Comparison of ENCODE assay signal across 23 mouse cellular contexts in genomic region chr1:153775174-153775573, GRCm38 (mm10). TPM values are rescaled to one million over a fixed set of nuclear protein-coding genes. Genes with fewer than 3 reads are reported as not detected.
A peak's percentile ranks its signal among the peaks of the same experiment; 100 is the strongest.
DNase-seq lines count a peak whose midpoint lies in the region; ATAC-seq and TF ChIP-seq lines count a peak whose summit lies in the region.
"Had no signal": no experiment of that assay in that cellular context is flagged by ENCODE, and none has a peak within 500 bp of the region (broad histone marks: within the 10 kb centered on the region; RNA-seq: fewer than 3 reads in every experiment).

No protein-coding gene starts in this region.

- H3K27ac ChIP-seq in intestine, embryonic 15.5 days, result no peak overlapping the region
- H3K27ac ChIP-seq in intestine, postnatal 0 days (ENCODE audit: low read depth, low read length), result no peak overlapping the region
- H3K27ac ChIP-seq in thymus, adult 2 months (ENCODE audit: control insufficient read depth, insufficient read depth, low read length), result no peak overlapping the region
- H3K27ac ChIP-seq: embryonic facial prominence, embryonic 12.5 days; forebrain, embryonic 13.5 days had no signal

- TF ChIP-seq POLR2A in thymus, adult 2 months (IDR thresholded peaks at IDR 0.05; ENCODE audit: control insufficient read depth, extremely low read depth, insufficient read depth, low read length, poor library complexity), result no peak

- DNase-seq in 3T3-L1 (ENCODE audit: low read depth, low spot score) (peak; percentile 16), NIH3T3 (ENCODE audit: low read depth) (peak; percentile 11)
- no peak for DNase-seq in cerebellum, postnatal 25 days
- DNase-seq in thymus, adult 2 months, result no peak
- DNase-seq: adrenal gland, adult 2 months; adrenal gland, postnatal 10 days; adrenal gland, postnatal 25 days; B cell, adult 2 months; cerebellum, adult 11 months; cerebellum, adult 18-20 months; cerebellum, adult 8-10 months; cerebellum, adult 9-11 months; cerebellum, postnatal 14 days; forebrain, postnatal 0 days had no signal

- no peaks in the 10 kb centered on the region for H3K36me3 ChIP-seq in intestine, embryonic 15.5 days
- H3K36me3 ChIP-seq in intestine, postnatal 0 days (ENCODE audit: control insufficient read depth, insufficient read depth), result no peaks in the 10 kb centered on the region; the same call in 1 of the 2 replicates
- no peaks in the 10 kb centered on the region for H3K36me3 ChIP-seq in thymus, adult 2 months (ENCODE audit: control insufficient read depth, insufficient read depth, low read length)
- H3K36me3 ChIP-seq: embryonic facial prominence, embryonic 12.5 days; forebrain, embryonic 15.5 days; G1E had no signal

- H3K4me2 ChIP-seq in intestine, embryonic 15.5 days (replicated peaks), result no peak overlapping the region
- no peak overlapping the region; the same call in 1 of the 2 replicates for H3K4me2 ChIP-seq in intestine, postnatal 0 days (replicated peaks; ENCODE audit: low read depth)
- H3K4me2 ChIP-seq: embryonic facial prominence, embryonic 12.5 days; forebrain, embryonic 13.5 days; forebrain, embryonic 15.5 days had no signal

- peak; percentile 54 for ATAC-seq in intestine, embryonic 15.5 days
- 0 out of 2 replicates have a peak, but pooled peaks have one; percentile 13 for ATAC-seq in intestine, postnatal 0 days
- no peak for ATAC-seq in monocyte, adult 5-6 weeks (replicated peaks; ENCODE audit: insufficient number of reproducible peaks, low FRiP score, low TSS enrichment, poor library complexity, severe bottlenecking)
- ATAC-seq: CD4-positive, CD25-positive, alpha-beta regulatory T cell, adult 4 months; forebrain, embryonic 13.5 days; forebrain, embryonic 15.5 days; forebrain, postnatal 0 days had no signal

- H3K9ac ChIP-seq in intestine, embryonic 15.5 days, result no peak overlapping the region
- H3K9ac ChIP-seq in intestine, postnatal 0 days (ENCODE audit: low read depth, low read length), result no peak overlapping the region
- H3K9ac ChIP-seq: embryonic facial prominence, embryonic 12.5 days; forebrain, embryonic 13.5 days; forebrain, embryonic 15.5 days; forebrain, postnatal 0 days had no signal

- H3K4me1 ChIP-seq in intestine, embryonic 15.5 days (replicated peaks), result peaks cover 11% of the 10 kb centered on the region
- 0 out of 2 replicates have a peak, but pooled peaks cover 4% of the 10 kb centered on the region for H3K4me1 ChIP-seq in intestine, postnatal 0 days (replicated peaks; ENCODE audit: control insufficient read depth, insufficient read depth, low read length)
- H3K4me1 ChIP-seq in thymus, adult 2 months (replicated peaks; ENCODE audit: control insufficient read depth, insufficient read depth, low read length), result no peaks in the 10 kb centered on the region
- H3K4me1 ChIP-seq: embryonic facial prominence, embryonic 12.5 days; forebrain, embryonic 13.5 days; forebrain, embryonic 15.5 days had no signal

- no peaks in the 10 kb centered on the region for H3K9me3 ChIP-seq in intestine, embryonic 15.5 days
- H3K9me3 ChIP-seq in intestine, postnatal 0 days (ENCODE audit: control insufficient read depth), result no peaks in the 10 kb centered on the region
- H3K9me3 ChIP-seq: embryonic facial prominence, embryonic 12.5 days; forebrain, embryonic 13.5 days; forebrain, embryonic 15.5 days; G1E had no signal

- 46% methylated on average over 6 of the region's 6 CpGs for WGBS in intestine, embryonic 15.5 days
- 32% methylated on average over 6 of the region's 6 CpGs for WGBS in intestine, postnatal 0 days
- WGBS in thymus, adult 2 months, result 92% methylated on average over 6 of the region's 6 CpGs

- no peak overlapping the region for H3K4me3 ChIP-seq in intestine, embryonic 15.5 days (replicated peaks)
- no peak overlapping the region for H3K4me3 ChIP-seq in intestine, postnatal 0 days (ENCODE audit: low read depth, low read length)
- H3K4me3 ChIP-seq in thymus, adult 2 months (ENCODE audit: control insufficient read depth, insufficient read depth, low read length), result no peak overlapping the region
- H3K4me3 ChIP-seq: embryonic facial prominence, embryonic 12.5 days; forebrain, embryonic 13.5 days; forebrain, embryonic 15.5 days had no signal

- H3K27me3 ChIP-seq in intestine, embryonic 15.5 days (replicated peaks), result no peaks in the 10 kb centered on the region
- H3K27me3 ChIP-seq in intestine, postnatal 0 days (replicated peaks; ENCODE audit: control insufficient read depth, insufficient read depth, low read length), result no peaks in the 10 kb centered on the region
- H3K27me3 ChIP-seq in thymus, adult 2 months (ENCODE audit: control insufficient read depth, insufficient read depth, low read length), result no peaks in the 10 kb centered on the region
- H3K27me3 ChIP-seq: CH12.LX; embryonic facial prominence, embryonic 12.5 days; forebrain, embryonic 13.5 days; forebrain, embryonic 15.5 days had no signal

- TF ChIP-seq CTCF in intestine, postnatal 0 days (IDR thresholded peaks at IDR 0.05; ENCODE audit: low read depth), result no peak
- TF ChIP-seq CTCF in thymus, adult 2 months (IDR thresholded peaks at IDR 0.05; ENCODE audit: borderline replicate concordance, control insufficient read depth, extremely low read depth, insufficient read depth, low read length, poor library complexity), result no peak

RNA-seq across cellular contexts. Expression of gene Rnasel, which starts 25.9 kb away (rescaled TPM):
- polyA plus RNA-seq in intestine, embryonic 15.5 days (2015; fragmentation: Nextera tagmentation; extraction: Ambion mirVana), result 22.9 and 24.5 TPM in 2 replicates
- polyA plus RNA-seq in intestine, postnatal 0 days (2015; fragmentation: Nextera tagmentation; extraction: Ambion mirVana), result 49.9 and 57.7 TPM in 2 replicates
- total RNA-seq in monocyte, adult 5-6 weeks (2017), result 53.3 to 72.4 TPM (median 55.1 TPM) in 3 replicates
- 11.8 and 12.3 TPM in 2 replicates for polyA plus RNA-seq in thymus, adult 2 months (2012; rRNA removed)

RNA-seq across cellular contexts. Expression of gene Rgs16, which starts 35.0 kb away (rescaled TPM):
- 4.8 and 5.1 TPM in 2 replicates for polyA plus RNA-seq in intestine, embryonic 15.5 days (2015; fragmentation: Nextera tagmentation; extraction: Ambion mirVana)
- polyA plus RNA-seq in intestine, postnatal 0 days (2015; fragmentation: Nextera tagmentation; extraction: Ambion mirVana), result 2.1 and 2.4 TPM in 2 replicates
- total RNA-seq in monocyte, adult 5-6 weeks (2017), result 6.7 to 7.3 TPM (median 7.1 TPM) in 3 replicates
- polyA plus RNA-seq in thymus, adult 2 months (2012; rRNA removed), result 2.8 and 3.1 TPM in 2 replicates
- total RNA-seq: G1E had no signal
- polyA plus RNA-seq: G1E had no signal

Comparison
In these comparisons a context has a peak if more than half of its experiments do, and no peak if none do; other contexts are left out.
1. DNase-seq: peak in 3T3-L1 (single experiment) and NIH3T3 (single experiment); none in cerebellum, postnatal 25 days (0 of 2) and thymus, adult 2 months (single experiment).